Mouse (Mus musculus) midbrain, embryonic 12.5 days (tissue): Measurements from ENCODE around the gene Pcdh8. TPM values are rescaled to one million over a fixed set of nuclear protein-coding genes. Genes with fewer than 3 reads are reported as not detected.

Experiments
- ATAC-seq: fragments of 200-750 bp; cut with Nextera tagmentation; 2 replicates; pipeline ENCODE4 v1.8.0; 2017; ENCODE audit warnings: low read depth, moderate TSS enrichment, moderate library complexity; ENCODE audit not compliant: low FRiP score
- H3K27ac ChIP-seq: fragments of 300-500 bp; sonication (generic); replicated peaks from 2 replicates; pipeline ENCODE4 v1.5.1; 2016; ENCODE audit warnings: mild to moderate bottlenecking
- H3K27me3 ChIP-seq: fragments of 300-500 bp; sonication (generic); 2 replicates; pipeline ENCODE4 v1.6.1; 2016; ENCODE audit warnings: mild to moderate bottlenecking
- H3K36me3 ChIP-seq: fragments of 300-500 bp; sonication (generic); 2 replicates; pipeline ENCODE4 v1.6.1; 2016
- H3K4me1 ChIP-seq: fragments of 300-500 bp; sonication (generic); 2 replicates; pipeline ENCODE4 v1.6.1; 2016
- H3K4me2 ChIP-seq: fragments of 300-500 bp; sonication (generic); replicated peaks from 2 replicates; pipeline ENCODE4 v1.6.1; 2016; ENCODE audit warnings: mild to moderate bottlenecking, moderate library complexity
- H3K4me3 ChIP-seq: fragments of 300-500 bp; sonication (generic); 2 replicates; pipeline ENCODE4 v1.5.1; 2016; ENCODE audit warnings: mild to moderate bottlenecking
- H3K9ac ChIP-seq: fragments of 300-500 bp; sonication (generic); replicated peaks from 2 replicates; pipeline ENCODE4 v1.6.1; 2016; ENCODE audit warnings: mild to moderate bottlenecking, moderate library complexity
- H3K9me3 ChIP-seq: fragments of 300-500 bp; sonication (generic); 2 replicates; pipeline ENCODE4 v1.6.1; 2016; ENCODE audit warnings: mild to moderate bottlenecking
- WGBS: fragments of 180-500 bp; shearing (Covaris S2); methylation state at CpG from one replicate; pipeline ENCODE4 v1.1.7; 2016; 5-methylcytosine and 5-hydroxymethylcytosine counted together
- polyA plus RNA-seq: library from polyadenylated mRNA; unstranded; fragments of >200 nt; fragmentation: Nextera tagmentation; extraction: Ambion mirVana; gene quantifications from 2 replicates; pipeline ENCODE4 v1.2.1, GENCODE M21; 2016

The Pcdh8 gene
- polyA plus RNA-seq, 1 experiment from 2014 or later, result 70.7 TPM

GRCm38 (mm10) chr14:79773425-79774391, 2.6 kb upstream of the Pcdh8 start:
- Histone ChIP-seq H3K36me3 (no peaks in the 10 kb centered on the region), H3K4me1 (peaks cover 53% of the 10 kb centered on the region), H3K9me3 (peaks cover 6% of the 10 kb centered on the region; the same call in 1 of the 2 replicates), H3K9ac (peak overlapping the region; percentile 47), H3K4me2 (peak overlapping the region; percentile 72), H3K27ac (peak overlapping the region; percentile 90), H3K27me3 (peaks cover 68% of the 10 kb centered on the region), H3K4me3 (peak overlapping the region; percentile 43)
- ATAC-seq, result peak; percentile 60
- WGBS, result under 1% methylated on average over 44 of the region's 44 CpGs

GRCm38 (mm10) chr14:79771802-79772511, 845 bp upstream of the Pcdh8 start:
- peak overlapping the region; percentile 67 for H3K4me3 ChIP-seq
- H3K36me3 ChIP-seq, result 0 out of 2 replicates have a peak, but pooled peaks cover 10% of the 10 kb centered on the region
- WGBS, result under 1% methylated on average over 20 of the region's 20 CpGs
- peaks cover 6% of the 10 kb centered on the region; the same call in 1 of the 2 replicates for H3K9me3 ChIP-seq
- peaks cover 70% of the 10 kb centered on the region for H3K4me1 ChIP-seq
- peak; percentile 48 for ATAC-seq
- peaks cover 63% of the 10 kb centered on the region for H3K27me3 ChIP-seq
- peak overlapping the region; percentile 72 for H3K4me2 ChIP-seq
- H3K27ac ChIP-seq, result peak overlapping the region; percentile 81
- peak overlapping the region; percentile 16; the same call in 1 of the 2 replicates for H3K9ac ChIP-seq

- peaks cover 70% of the 10 kb centered on the region for H3K4me1 ChIP-seq
- peaks cover 62% of the 10 kb centered on the region for H3K27me3 ChIP-seq
- H3K27ac ChIP-seq, result peak overlapping the region; percentile 81
- peaks cover 17% of the 10 kb centered on the region; the same call in 1 of the 2 replicates for H3K36me3 ChIP-seq
- H3K4me2 ChIP-seq, result peak overlapping the region; percentile 72
- peaks cover 2% of the 10 kb centered on the region; the same call in 1 of the 2 replicates for H3K9me3 ChIP-seq
- H3K4me3 ChIP-seq, result peak overlapping the region; percentile 67
- ATAC-seq, result peak; percentile 12
- peak overlapping the region; percentile 76 for H3K9ac ChIP-seq
- 1% methylated on average over 58 of the region's 62 CpGs for WGBS
These were observed 612 bp downstream of the Pcdh8 start for GRCm38 (mm10) chr14:79770306-79771093.

- peaks cover 59% of the 10 kb centered on the region for H3K27me3 ChIP-seq
- peaks cover 65% of the 10 kb centered on the region for H3K4me1 ChIP-seq
- H3K4me3 ChIP-seq, result peak overlapping the region; percentile 67
- no peaks in the 10 kb centered on the region for H3K9me3 ChIP-seq
- under 1% methylated on average over 46 of the region's 46 CpGs for WGBS
- peaks cover 17% of the 10 kb centered on the region; the same call in 1 of the 2 replicates for H3K36me3 ChIP-seq
- peak overlapping the region; percentile 81 for H3K27ac ChIP-seq
- peak overlapping the region; percentile 72 for H3K4me2 ChIP-seq
- H3K9ac ChIP-seq, result peak overlapping the region; percentile 76
- no peak for ATAC-seq
These were observed 1.5 kb downstream of the Pcdh8 start for GRCm38 (mm10) chr14:79769618-79770017.

GRCm38 (mm10) chr14:79768996-79769395, 2.1 kb downstream of the Pcdh8 start:
- Histone ChIP-seq H3K4me2 (peak overlapping the region; percentile 72), H3K9me3 (no peaks in the 10 kb centered on the region), H3K27me3 (peaks cover 63% of the 10 kb centered on the region), H3K9ac (peak overlapping the region; percentile 76), H3K4me1 (peaks cover 62% of the 10 kb centered on the region), H3K27ac (peak overlapping the region; percentile 52), H3K4me3 (peak overlapping the region; percentile 67), H3K36me3 (peaks cover 17% of the 10 kb centered on the region; the same call in 1 of the 2 replicates)
- no peak for ATAC-seq
- WGBS, result 3% methylated on average over 30 of the region's 30 CpGs

DNA sequence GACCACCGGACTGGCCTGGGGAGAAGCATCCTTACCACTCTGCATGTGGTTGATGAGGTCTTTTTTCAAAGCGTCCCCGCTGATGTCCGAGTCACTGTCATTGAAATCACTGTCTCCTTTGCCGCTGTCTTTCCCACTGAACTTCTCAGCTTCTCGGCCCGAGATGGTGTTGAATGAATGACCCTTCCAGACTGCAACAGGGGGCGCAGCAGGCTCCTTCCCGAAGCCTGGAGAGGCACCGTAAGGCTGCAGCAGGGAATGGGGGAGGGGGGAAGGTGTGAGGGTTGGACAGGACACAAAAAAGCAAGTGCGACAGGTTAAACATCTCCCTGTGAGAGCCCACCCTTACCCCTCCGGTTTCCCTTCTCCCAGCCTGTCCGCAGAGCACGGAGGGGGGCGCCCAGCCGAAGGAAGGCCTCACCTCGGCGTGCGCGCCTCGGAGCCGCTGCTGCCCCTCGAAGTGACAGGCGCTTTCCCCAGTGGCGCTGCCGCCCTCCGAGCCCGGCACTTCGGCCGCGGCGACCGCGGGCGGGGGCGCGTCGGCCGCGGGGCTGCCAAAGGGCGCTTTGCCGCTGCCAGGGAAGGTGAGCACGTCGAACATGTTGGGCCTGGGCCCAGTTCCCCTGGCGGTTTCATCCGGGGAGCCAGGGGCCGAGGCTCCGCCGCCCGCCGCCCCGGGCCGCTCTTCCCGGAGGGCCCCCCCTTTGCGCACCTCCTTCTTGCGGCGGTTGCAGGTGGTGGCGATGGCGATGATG, 2.9 kb downstream of the Pcdh8 start:
- peak overlapping the region; percentile 72 for H3K4me2 ChIP-seq
- H3K9ac ChIP-seq, result peak overlapping the region; percentile 76
- peaks cover 17% of the 10 kb centered on the region; the same call in 1 of the 2 replicates for H3K36me3 ChIP-seq
- no peaks in the 10 kb centered on the region for H3K9me3 ChIP-seq
- WGBS, result 2% methylated on average over 34 of the region's 59 CpGs
- peaks cover 58% of the 10 kb centered on the region for H3K27me3 ChIP-seq
- 0 out of 2 replicates have a peak overlapping the region, but pooled peaks have one; percentile 52 for H3K27ac ChIP-seq
- ATAC-seq, result no peak
- H3K4me1 ChIP-seq, result peaks cover 57% of the 10 kb centered on the region
- peak overlapping the region; percentile 67 for H3K4me3 ChIP-seq

DNA sequence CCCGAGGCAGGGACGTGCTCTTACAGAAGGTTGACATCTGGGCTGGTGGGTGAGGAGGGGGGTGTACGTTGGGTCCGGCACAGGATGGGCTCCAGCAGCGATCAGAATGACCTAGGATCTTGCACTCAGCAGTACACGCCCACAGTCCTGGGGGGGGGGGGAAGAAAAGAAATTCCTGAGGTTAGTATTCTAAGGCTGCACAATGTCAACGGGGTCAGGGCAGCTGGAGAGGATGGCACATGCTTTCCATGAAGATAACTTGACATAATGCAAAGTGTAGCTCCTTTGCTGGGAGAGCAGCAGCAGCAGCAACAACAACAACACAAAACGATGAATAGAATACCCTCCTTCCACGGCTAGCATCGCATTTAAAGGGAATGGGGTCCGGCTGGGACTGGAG, 3.5 kb downstream of the Pcdh8 start:
- H3K9ac ChIP-seq, result peak overlapping the region; percentile 76
- H3K27me3 ChIP-seq, result peaks cover 51% of the 10 kb centered on the region
- no peak for ATAC-seq
- peak overlapping the region; percentile 72 for H3K4me2 ChIP-seq
- peak overlapping the region; percentile 67 for H3K4me3 ChIP-seq
- WGBS, result 6% methylated on average over 11 of the region's 11 CpGs
- H3K9me3 ChIP-seq, result no peaks in the 10 kb centered on the region
- H3K27ac ChIP-seq, result no peak overlapping the region
- peaks cover 50% of the 10 kb centered on the region for H3K4me1 ChIP-seq
- H3K36me3 ChIP-seq, result peaks cover 17% of the 10 kb centered on the region; the same call in 1 of the 2 replicates

DNA sequence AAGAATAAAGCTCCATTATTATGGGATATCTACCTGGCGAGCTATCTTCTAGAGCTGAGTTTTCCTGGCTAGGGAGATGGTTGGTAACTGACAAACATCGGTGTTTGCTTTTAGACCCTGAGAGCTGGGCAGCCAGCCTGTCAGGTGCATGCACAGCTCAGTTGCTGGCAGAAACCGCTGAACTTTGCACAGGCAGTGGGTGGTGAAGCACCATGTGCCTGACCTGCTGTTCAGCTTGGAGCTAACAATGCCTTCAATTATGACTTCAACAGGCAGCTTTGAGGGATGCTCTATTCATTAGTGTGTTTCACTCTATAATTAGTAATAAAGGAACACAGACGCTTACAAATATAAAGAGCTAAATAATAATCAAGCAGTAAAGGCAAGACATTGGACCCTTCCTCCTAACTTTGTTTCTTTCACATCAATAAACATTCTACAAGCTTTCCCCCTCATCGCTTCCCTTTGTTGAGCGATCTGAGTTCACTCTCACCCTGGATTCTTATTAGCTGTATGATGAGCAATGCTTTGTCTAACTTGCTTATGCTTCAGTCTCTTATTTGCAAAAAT, 5.8 kb downstream of the Pcdh8 start:
- WGBS, result 63% methylated on average over 6 of the region's 6 CpGs
- Histone ChIP-seq H3K9ac (no peak overlapping the region), H3K4me1 (peaks cover 32% of the 10 kb centered on the region), H3K36me3 (peaks cover 17% of the 10 kb centered on the region; the same call in 1 of the 2 replicates), H3K4me2 (no peak overlapping the region), H3K9me3 (no peaks in the 10 kb centered on the region), H3K4me3 (no peak overlapping the region), H3K27me3 (peaks cover 48% of the 10 kb centered on the region), H3K27ac (no peak overlapping the region)
- no peak for ATAC-seq

DNA sequence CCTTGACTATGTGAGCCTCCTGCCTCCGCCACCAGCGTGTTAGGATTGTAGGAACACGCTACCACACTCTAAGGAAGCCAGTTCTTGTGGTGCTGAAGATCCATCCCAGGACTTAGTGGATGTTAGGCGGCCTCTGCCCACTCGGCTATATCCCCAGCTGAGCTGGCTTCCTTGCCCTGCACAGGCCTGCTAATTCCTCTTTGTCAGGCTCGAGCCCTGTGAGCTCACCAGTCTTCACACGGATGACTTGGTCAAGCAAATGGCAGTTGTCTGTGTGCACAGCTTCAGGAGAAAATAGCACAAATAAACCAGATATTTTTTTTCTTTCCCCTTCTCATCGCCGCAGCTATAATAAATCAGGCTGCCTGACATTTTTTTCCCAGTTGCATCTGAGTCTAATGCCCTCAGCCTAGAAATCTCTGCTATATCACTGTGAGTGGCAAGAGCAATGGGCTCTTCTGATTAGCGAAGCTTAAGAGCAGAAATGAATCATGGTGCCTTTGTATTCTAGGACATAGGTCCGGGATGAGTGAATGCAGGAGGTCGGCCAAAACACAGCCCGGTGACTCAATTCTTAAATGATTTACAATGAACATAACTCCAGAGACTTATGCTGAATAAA, 16.4 kb downstream of the Pcdh8 start:
- no peak overlapping the region for H3K4me3 ChIP-seq
- peaks cover 14% of the 10 kb centered on the region; the same call in 1 of the 2 replicates for H3K4me1 ChIP-seq
- ATAC-seq, result peak; percentile 65
- no peak overlapping the region for H3K4me2 ChIP-seq
- no peak overlapping the region; the same call in 1 of the 2 replicates for H3K9ac ChIP-seq
- no peaks in the 10 kb centered on the region for H3K9me3 ChIP-seq
- no peaks in the 10 kb centered on the region for H3K36me3 ChIP-seq
- peak overlapping the region; percentile 76 for H3K27ac ChIP-seq
- 39% methylated on average over 13 of the region's 13 CpGs for WGBS
- H3K27me3 ChIP-seq, result peaks cover 22% of the 10 kb centered on the region

GRCm38 (mm10) chr14:79754157-79754556, 17.0 kb downstream of the Pcdh8 start:
- 5% methylated on average over 3 of the region's 3 CpGs for WGBS
- Histone ChIP-seq H3K27me3 (peaks cover 24% of the 10 kb centered on the region), H3K27ac (peak overlapping the region; percentile 76), H3K4me1 (peaks cover 14% of the 10 kb centered on the region; the same call in 1 of the 2 replicates), H3K9me3 (no peaks in the 10 kb centered on the region), H3K9ac (no peak overlapping the region), H3K36me3 (no peaks in the 10 kb centered on the region), H3K4me3 (no peak overlapping the region), H3K4me2 (no peak overlapping the region)
- peak; percentile 74 for ATAC-seq
